Mouse (Mus musculus) lung, postnatal 36 days (tissue): Measurements from ENCODE around the gene Tpm1.

Source experiments
- DNase-seq: peaks from one replicate; pipeline ENCODE4 v3.0.0; 2022; ENCODE audit warnings: mixed read lengths

The Tpm1 gene

DNA sequence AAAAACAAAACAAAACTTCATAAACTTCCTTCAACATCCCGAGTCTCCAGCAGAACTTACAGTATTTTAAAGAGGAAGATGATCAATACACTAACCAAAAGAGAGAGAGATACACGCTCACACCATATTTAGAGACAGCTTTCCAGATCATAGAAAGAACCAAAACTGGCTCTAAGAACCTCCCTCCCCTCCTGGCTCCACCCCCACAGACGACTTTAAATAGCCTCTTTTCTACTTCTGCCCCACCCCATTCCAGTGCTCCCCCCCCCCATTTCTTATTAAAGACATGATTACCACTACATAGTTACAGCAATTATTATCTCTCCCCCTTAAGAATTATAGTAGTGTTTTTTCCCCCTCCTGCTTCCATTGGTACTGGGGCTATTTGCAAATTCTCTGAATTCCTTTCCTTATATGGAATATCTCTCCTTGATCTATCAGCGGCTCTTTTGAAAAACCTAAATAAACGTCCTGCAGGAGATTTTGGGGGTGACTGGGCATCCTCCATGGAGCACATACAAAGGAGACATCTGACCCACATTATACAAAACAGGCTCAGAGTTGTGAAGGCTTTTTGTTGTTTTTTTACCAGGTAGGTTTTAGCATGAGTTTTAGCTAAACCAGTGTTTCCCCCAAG, 3.1 kb downstream of the Tpm1 start:
- peak; percentile 19 for DNase-seq

DNA sequence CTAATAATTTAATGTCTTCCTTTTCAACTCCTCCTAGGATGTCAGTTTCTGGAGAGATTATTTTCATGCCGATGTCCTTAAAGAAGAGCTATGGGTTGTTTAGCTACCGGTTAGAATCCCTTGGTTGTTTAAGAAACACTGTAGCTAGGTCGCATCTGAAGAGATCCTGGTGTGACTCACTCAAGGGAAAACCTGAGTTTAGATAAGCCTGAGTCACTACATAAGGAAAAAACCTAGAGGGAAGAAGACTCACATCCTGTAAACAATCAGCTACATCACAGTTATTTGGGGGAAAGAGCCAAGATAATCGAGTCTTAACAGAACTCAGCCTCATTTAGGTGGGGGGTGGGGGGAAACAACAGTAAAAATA, 3.9 kb downstream of the Tpm1 start:
- no peak for DNase-seq

DNA sequence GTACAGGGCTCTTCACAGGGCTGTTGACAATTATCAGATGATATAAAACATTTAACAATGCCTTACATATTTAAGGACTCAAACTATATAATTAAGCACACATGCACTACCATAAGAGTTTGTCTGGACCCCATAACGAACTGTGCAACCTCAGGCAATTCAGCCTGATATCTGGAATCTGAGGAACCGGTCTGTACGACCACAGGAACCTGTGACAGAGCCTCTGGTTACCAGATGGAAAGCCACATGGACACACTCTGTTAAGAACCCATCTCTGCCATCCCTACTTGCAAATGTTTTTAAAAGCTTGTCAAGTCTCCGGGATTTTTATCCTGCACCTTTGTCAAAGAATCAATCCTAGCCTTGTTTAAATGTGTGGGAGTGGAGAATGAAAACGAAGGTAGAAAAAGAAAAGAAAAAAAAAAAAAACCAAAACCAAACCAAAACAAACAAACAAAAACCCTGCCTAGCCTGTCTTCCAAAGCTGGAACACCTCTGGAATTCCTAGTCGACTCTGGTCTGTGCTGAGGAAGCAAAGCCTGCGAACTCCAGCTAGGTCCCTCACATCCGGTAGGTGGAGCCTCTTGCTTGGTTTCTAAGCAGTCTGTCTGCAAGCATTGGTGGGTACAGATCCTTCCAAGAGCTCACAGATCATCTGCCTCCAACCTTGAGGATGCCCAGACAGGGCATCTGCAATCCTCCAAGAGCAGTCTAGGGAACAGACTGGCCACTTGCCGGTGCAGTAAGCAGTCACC, 4.5 kb downstream of the Tpm1 start:
- DNase-seq = peak; percentile 79

GRCm38 (mm10) chr9:67043231-67044199, 5.7 kb downstream of the Tpm1 start:
- DNase-seq = peak; percentile 100

DNA sequence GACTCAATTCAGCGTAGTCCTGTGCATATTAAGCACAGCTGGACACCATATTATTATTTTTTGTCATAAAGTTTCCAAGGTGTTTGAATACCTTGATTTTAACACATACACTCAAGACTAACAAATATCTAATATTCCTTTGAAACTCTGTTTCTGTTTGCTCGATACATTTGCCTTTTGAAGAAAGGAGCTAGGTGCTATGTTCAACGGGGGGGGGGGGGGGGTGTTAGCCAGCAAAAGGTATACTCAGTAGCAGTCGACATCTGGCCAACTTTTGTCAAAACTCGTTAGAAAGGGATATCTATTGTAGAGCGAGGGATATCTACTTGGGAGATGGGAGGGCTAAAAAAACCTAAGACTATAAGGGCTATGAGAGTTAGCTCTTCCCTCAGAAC, 6.4 kb downstream of the Tpm1 start:
- DNase-seq = no peak

DNA sequence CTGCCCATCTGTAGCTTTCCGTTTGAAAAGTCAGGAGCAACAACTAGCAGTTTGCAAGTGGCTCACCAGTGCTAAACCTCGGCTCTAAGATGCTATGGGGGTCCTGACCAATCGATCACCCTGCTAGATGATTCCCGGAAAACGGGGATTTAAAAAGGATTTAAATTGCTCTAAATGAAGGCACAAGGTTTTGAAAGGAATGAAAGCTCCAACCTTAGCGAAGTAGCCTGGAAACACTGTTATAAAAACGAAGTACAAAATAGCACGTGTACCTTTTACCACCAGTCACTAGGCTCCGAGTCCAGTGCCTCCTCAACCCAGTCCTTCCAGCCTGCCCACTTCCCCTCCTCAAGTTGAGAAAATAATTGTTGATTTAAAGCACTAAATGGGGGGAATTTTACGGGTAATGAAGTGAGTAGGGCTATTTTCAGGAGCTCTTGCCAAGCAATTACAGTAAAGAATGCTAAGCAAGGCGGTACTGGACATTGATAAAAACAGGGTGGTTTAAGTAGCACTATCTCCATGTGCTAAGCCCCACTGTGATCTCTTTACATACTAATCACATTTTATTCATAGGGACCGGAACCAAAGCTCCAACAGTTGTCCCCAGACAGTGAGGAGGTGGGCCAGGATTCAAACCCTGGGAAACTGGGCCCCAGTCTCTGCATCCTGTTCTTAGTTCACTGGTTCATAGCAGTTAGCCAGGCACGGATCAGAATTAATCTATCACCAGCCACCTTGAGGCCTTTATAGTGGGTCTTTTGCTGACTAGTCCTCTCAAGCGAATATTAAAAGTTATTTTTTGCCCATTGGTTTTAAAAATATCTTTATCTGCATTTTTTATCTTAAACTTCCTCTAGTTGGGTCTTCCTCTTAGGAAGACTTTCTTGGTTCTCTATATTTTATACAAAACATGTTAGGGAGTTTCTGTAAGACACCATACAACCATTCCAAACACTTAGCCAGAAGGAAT, 7.1 kb downstream of the Tpm1 start:
- DNase-seq = no peak

- peak; percentile 60 for DNase-seq
These were observed 8.0 kb downstream of the Tpm1 start for GRCm38 (mm10) chr9:67040963-67041839.

GRCm38 (mm10) chr9:67039867-67040266, 9.3 kb downstream of the Tpm1 start:
- no peak for DNase-seq

- DNase-seq = no peak
These were observed 10.5 kb downstream of the Tpm1 start for GRCm38 (mm10) chr9:67038686-67039085.

DNA sequence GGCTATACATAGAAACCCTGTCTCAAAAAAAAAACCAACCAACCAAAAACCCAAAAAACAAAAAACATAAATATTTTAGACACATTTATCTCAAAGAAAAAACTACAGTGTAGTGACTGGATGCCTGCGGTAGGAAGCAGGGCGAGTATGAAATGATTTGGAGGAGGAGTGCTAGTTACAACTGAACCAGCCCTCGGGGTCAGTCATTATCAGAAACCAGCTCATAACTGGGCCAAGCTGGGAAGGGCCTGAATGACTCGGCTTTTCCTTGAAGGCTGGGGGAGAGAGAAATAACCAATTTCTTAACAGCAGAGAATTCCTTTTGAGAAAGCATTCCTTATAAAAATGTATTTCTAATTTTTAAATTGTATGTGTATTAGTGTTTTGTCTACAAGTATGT, 11.5 kb downstream of the Tpm1 start:
- no peak for DNase-seq

GRCm38 (mm10) chr9:67036527-67037118, 12.6 kb downstream of the Tpm1 start:
- peak; percentile 80 for DNase-seq

DNA sequence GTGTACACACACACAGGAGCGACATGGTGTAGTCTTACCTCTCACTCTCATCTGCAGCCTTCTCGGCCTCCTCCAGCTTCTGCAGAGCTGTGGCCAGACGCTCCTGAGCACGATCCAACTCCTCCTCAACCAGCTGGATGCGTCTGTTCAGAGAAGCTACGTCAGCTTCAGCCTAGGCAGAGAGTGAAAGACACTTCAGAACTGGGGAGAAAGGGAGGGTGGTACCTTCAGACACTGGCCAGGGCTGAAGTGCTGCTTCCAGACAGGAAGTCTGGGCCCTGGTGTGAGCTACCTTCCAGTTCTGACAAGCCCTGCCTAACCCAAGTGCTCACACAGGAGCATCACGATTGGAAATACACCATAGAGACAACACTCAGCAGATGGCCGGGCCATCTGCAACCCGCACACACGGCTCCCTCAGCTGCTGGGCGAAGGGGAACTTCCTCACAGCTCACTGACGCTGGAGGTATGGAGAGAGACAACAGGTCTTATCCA, 13.2 kb downstream of the Tpm1 start:
- DNase-seq = peak; percentile 57

DNA sequence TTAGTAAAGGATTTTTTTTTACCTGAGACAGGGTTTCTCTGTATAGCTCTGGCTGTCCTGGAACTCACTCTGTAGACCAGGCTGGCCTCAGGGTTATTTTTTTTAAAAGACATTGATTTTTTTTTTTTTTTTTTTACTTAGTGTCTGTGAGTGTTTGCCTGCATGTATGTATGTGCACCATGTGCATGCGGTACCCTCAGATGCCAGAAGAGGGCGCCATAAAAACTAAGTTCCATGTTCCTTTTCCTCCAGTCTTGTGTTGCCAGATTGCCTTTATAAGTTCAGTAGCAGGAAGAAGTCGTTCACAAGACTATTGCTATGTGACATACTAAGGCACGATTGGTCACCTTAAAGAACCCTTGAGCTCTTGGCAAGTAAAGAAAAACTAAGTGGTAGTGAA, 14.5 kb downstream of the Tpm1 start:
- no peak for DNase-seq

- DNase-seq = no peak
These were observed 16.2 kb downstream of the Tpm1 start for GRCm38 (mm10) chr9:67033016-67033415.

GRCm38 (mm10) chr9:67032611-67033010, 16.6 kb downstream of the Tpm1 start:
- no peak for DNase-seq

DNA sequence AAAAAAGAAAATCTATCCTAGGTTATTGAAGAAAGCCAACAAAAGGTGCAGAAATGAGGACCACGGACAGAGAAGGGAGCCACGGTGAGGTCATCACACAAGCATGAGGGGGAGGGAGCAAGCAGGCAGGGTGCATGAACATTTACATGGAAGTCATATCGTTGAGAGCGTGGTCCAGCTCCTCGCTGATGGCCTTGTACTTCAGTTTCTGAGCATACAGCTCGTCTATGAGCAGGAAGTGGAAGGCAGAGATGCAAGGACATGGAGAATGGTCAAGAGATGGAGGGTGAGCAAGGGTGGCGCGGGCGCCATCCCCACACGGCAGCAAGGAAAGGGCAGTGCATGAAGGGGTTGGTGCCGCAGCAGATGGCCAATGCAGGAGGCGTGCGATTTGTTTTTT, 19.7 kb downstream of the Tpm1 start:
- DNase-seq = no peak

- peak; percentile 54 for DNase-seq
These were observed 20.3 kb downstream of the Tpm1 start for GRCm38 (mm10) chr9:67028929-67029328.

GRCm38 (mm10) chr9:67028133-67028724, 21.0 kb downstream of the Tpm1 start:
- no peak for DNase-seq

DNA sequence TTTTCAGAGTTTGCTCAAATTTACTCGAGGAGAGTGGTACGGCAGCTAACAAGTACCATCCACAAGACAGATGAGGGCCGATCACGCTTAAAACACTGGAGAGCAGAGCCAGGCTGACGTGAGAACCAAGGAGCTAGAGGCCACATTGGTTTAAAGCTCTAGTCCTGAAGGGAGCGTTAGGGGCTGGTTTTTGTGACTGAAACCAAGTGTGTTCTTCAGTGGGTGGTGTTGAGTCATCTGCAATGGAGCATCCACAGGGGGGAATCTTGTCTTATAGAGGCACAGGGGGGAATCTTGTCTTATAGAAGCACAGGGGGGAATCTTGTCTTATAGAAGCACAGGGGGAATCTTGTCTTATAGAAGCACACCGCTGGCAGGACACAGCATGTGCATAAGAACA, 22.3 kb downstream of the Tpm1 start:
- no peak for DNase-seq

- no peak for DNase-seq
These were observed 23.1 kb downstream of the Tpm1 start for GRCm38 (mm10) chr9:67026061-67026460.
